Mouse (Mus musculus): ENCODE data around the gene Gm49368. TPM values are rescaled to one million over a fixed set of nuclear protein-coding genes. Genes with fewer than 3 reads are reported as not detected.
"Not testable (repeated sequence)": the region's sequence is repeated elsewhere in the genome, so short reads cannot be mapped to it uniquely, and the experiment has no call there.

Gm49368 gene
- 0.04 TPM in 1 of 2 replicates, not detected in the other for polyA plus RNA-seq (2012; rRNA removed)

DNA sequence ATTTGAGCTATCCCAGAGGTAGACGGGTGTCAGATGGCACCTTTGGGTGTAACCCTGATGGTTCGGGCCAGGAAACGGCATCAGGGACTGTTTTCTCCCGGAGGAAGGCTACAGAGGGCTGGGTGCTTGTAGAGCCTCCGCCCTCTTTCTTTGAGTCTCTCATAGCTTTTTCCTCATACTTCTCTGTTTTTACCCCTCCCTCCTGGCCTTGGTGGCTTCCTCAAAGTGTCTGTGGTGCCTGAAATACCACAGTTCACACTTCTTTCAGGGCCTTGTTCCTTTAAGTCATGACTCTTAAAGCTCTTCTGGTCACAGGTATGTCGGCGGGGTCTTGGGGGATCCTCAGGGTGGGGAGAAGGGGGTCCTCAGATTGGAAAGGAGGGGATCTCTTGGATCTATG is at the start of gene Gm49368, which contains the start of gene Itgam:
Gm49368 (plus strand) TSS at position 228 of the 400 bp plus-strand sequence.
Itgam (plus strand) TSS at position 185 of the 400 bp plus-strand sequence.
- DNase-seq (ENCODE audit: low spot score): no peak

DNA sequence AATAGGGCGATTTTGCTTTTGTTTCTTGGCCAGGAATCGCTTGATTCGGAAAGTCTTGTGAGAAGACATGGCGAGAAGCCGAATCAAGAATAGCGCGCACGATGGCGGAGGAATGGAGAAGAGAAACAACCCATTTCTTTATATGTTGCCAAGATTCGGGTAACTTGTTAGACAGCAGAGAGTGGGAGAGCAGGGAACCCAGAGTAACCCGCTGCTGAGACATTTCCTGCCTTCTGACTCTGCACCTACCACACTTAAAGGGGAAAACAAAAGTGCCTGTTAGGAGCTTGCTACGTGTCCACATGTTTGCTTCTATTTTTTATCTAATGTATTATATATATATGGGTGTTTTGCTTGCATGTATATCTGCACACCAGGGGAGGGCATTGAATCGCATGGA is 49.4 kb upstream of the Gm49368 start:
- DNase-seq (ENCODE audit: low spot score): no peak

DNA sequence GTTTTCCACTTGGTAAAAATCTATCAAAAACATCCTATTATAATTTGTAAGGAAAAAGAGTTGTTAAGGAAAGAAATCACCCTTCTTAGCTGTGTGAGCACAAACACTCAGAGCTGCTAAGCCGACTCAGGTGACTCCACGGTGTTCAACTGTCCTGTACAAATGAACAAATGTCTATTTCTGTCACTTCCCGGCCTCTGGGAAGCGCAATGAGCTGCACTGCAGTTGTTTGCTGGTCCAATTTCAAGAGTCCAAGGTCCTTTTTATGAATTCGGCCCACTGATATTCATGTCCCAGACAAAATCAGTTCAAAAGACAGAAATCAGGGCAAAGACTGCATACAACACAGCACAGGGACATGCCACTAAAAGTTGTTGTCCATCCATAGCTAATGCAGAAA is 46.3 kb upstream of the Gm49368 start:
- not testable (repeated sequence) for DNase-seq (ENCODE audit: low spot score)

DNA sequence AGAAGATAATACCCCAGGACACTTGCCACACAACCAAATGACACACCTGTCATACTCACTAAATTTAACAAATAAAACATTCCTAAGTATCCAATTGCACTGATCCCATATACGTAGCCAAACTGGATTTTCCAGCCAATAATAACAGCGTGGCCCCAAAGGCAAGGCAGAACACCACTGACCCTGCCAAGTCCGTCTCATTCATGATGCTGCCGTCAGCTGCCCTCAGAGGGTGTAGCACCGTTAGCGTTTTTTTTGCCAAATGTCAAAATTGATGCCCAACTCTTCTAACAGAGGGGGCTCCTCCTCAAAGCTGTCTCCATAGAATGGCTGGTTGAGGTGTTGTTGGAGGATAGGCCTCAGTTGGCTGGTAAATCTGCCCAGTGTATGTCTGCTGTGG is 45.8 kb upstream of the Gm49368 start:
- DNase-seq (ENCODE audit: low spot score): no peak

DNA sequence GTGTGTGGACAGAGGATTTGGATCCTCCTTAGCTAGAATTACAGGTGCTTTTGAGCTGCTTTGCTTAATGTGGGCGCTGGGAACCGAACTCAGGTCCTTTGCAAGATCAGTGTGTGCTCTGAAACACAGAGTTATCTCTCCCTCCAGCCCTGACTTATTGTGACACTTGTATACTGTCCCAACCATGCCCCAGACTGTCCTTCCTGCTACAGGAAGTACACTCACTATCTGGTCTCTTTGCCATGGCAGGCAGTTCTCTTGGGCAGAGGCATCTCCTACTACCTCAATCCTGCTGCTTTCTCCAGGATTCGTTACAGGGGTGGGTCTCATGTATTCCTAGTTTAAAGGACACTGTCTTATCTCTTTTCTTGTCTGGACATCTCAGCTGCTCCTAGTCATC is 44.2 kb upstream of the Gm49368 start:
- DNase-seq (ENCODE audit: low spot score): no peak

DNA sequence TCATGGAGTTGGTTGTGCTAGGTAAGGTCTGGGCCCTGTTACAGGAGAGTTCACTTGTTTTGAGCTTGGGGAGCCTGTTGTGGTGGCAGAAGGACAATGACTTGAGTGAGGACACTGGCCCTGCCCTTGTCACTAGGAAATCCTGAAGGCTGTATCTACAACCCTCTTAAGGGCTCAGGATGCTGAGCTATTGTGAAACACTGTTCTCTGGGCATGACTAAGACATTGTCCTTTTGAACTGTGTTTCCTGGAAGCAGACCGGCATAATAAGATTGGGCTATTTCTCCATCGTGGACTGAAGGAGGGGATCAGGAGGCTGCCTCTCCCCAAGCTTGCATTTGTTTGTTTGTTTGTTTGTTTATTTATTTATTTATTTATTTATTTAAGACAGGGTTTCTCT is 43.3 kb upstream of the Gm49368 start:
- DNase-seq (ENCODE audit: low spot score): no peak

DNA sequence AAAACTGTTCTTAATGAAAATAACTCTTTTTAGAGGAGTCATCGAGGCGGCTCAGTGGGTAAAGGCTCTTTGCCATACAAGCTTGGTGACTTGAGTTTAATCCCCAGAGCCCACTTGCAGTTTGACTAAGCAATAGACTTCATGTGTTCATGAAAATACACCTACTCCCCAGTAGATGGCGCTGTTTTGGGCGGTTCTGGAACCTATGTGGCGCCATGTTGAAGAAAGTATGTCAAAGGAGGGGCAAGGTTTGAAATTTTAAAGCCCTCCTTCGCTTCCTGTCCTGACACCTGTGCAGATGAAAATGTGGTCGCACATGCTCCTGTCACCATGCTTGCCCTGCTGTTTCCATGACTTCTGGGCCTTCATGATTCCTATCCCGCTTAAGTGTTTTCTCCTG is 39.5 kb upstream of the Gm49368 start:
- DNase-seq (ENCODE audit: low spot score): no peak

DNA sequence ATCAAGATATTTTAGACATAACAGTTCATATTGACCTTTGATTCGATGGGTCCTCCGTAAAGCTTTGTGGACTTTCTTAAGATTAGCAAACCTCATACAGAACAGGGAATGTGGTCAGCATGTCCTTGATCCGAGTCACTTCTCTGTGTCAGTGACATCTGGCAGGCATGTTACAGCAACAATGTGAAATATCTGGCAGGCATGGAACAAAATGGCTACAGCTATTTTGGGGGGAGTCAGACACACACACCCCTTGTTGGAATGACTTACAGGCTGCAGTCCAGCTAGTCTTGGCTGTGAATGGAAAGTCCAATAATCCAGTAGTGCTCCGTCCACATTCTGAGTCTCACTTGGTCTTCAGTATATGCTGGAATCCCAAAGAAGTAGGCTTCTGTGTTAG is 38.9 kb upstream of the Gm49368 start:
- no peak for DNase-seq (ENCODE audit: low spot score)

DNA sequence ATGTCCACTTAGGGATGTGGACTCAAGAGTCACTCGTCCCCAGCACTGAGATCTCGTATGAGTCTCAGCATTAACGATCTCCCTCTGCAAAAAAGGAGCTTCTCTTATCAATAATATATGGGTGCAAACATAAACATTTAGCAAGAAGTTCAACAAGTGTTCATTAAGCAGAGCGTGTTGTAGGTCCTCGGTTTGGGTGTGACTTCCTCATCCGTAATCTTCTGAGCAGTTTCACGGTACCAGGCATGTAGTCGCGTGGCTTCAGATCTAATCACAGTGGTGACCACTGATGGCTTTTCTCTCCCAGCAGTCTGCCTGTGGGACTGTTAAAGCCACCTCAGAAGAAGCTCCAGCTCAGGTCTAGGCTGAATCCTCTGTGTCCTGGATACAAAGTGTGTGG is 38.1 kb upstream of the Gm49368 start:
- no peak for DNase-seq (ENCODE audit: low spot score)

DNA sequence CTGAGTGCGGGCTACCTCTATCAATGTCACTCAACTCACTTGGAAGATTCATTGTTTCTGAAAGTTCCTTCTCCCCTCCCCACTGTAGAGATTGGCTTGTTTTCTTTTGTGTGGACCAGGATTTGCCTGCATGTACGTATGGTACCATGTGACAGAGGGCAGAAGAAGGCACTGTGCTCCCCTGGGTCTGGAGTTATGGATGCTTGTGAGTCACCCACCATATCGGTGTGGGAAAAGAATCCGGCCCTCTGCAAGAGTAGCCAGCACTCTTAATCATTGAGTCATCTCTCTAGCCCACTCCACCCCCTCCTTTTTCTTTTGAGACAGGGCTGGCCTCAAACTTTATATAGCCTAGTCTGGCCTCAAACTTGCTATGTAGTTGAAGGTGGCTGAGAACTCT is 37.6 kb upstream of the Gm49368 start:
- no peak for DNase-seq (ENCODE audit: low spot score)

DNA sequence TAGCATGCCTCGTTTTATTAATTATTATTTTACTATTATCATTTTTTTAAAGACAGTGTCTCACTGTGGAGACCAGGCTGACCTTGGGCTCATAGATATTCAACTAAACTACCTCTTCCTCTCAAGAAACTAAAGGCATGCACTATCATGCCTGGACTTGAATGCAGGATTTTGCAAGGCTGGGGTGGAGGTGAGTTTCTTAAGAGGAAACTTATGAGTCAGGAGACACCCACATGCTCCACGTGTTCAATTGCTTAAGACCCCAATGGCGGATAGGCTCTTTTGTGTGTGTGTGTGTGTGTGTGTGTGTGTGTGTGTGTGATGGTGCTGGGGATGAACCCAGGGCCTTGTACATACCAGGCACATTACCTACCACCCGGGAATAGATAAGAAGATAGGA is 37.1 kb upstream of the Gm49368 start:
- no peak for DNase-seq (ENCODE audit: low spot score)

DNA sequence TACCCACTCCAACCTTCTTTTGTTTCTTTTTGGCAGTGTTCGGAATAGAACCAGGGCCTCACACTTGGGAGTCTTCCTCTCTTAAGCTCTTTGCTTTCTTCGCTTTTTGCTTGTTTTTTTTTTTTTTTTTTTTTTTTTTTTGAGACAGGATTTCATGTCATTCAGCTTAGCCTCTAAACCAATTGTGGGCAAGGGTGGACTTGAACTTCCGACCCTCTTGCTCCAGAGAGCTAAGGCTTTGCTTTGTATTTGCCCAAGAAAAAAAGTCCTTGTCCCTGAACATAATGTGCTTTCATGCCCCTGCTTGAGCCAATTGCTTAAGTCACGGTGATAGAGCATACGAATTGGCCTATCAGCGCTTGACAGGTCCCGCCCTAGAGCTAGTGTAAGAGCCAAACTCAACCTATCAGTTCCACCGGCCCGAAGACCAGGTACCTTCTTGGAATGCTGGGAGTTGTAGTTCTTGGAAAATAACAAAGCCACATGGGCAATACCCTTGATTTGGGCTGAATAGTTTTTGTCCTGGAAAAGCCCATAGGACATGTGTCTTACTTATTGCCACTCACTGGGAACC is 31.0 kb upstream of the Gm49368 start:
- DNase-seq (ENCODE audit: low spot score): no peak

DNA sequence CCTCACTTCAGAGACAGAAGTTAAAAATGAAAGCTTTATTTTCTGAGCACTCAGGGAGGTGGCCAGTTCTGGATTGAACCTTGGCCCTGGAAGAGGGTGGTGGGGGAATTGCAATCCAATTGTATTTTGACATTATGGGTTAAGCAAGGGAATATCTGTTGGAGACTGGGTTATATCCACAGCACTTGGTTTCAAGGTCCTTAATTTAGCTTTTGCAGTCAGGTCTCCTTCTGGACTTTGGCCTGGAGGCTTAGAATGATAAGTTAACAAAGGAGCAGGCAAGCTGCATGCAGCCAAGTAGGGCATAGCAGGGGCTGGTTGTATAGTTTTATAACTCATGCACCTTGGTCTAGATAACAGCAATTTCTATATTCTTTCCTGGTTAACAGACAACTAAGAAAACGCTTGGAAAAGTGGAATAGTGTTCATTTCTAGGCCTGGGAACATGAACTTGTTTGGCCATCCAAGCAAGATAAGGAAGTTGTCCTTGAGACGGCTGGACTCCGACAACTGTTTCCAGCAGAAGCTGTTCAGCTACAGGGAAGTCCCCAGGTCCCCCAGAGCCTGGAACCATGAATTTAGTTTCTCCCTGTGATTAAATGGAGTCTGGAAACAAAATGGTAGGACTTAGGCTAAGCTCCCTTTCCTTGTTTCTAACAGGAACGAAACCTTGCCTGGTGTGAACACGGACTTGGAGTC is 30.0 kb upstream of the Gm49368 start:
- DNase-seq (ENCODE audit: low spot score): no peak

DNA sequence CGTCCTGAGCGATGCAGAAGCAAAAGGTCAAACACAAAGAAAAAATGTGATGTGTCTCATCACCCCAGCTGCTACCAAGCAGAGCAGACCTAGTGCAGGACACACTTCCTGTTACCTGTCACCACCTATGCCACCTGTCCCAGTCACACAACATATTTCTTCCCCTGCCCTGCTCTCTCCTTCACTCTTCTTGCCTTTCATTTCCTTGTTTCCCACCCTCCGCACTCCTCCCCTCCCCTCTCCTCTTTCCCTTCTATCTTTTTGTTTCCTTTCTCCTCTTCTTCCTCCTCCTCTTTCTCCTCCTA is 29.5 kb upstream of the Gm49368 start:
- DNase-seq (ENCODE audit: low spot score): no peak

DNA sequence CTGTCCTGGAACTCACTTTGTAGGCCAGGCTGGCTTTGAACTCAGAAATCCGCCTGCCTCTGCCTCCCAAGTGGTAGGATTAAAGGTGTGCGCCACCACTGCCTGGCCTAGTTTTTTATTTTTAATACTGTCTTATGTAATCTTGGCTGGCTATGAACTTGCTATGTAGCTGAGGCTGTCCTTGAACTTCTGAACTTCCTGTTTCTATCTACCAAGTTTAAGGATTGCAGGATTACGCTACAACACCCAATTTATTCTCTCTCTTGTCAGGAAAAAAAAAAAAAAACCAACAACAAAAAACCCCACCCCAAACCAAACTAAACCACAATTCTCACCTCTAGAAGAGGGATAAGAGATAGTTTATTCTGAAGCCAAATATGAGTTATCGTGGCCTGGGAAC is 28.9 kb upstream of the Gm49368 start:
- no peak for DNase-seq (ENCODE audit: low spot score)

DNA sequence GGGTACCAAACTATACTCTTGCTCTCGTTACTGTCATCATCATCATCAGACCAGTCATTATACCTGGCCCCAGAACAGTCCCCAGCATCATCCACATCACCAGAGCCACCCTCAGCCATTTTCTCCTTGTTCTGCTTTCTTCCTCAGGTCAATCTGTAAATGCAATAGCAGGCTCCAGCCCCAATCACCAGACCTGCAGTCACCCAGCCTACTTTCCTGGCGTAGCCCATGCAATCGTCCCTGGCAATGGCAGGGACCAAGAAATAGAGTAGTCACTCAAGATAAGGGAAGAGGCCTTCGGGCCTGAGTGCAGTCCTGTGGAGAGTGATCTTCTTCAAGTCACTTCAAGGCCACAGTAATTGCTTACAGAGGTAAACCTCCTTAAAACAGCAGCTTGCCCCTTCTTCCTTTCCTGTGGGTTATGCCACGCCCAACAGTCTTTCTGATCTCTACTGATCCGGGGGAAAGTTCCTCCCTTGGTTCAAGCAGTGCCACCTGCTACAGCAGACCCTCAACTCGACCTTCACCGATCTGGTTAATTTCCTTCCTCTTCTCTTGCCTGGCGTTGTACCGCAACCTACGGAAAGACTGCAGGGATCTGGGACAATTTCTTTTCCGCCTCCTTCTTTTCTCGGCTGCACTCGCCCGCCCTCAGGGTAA is 20.2 kb upstream of the Gm49368 start:
- not testable (repeated sequence) for DNase-seq (ENCODE audit: low spot score)

DNA sequence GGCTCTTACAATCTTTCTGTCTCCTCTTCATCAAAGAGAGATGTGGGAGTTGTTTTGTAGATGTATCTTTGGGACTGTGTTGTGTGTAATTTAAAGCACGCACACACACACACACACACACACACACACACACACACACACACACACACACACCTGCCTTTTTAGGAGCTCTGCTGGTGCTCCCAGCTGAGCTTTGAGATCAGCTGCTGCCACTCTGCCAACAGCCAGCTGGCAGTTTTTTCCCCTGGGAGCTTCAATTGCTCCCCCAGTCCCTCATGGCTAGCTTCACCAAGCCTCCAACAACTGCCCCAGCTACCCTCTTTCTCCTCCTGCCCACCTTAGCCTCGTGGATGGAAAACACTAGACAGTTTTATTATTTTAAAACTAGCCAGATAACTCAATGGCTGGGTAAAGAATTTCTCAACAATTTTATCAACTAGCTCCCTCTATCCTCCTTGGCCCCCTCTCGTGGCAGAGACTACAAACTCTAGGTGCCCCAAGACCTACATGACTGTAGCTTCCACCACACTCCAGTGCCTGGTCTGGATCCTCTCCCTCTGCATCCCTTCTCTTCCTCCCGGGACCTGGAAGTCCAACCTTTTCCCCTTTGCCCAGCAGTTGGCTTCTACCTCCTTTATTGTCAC is 18.2 kb upstream of the Gm49368 start:
- DNase-seq (ENCODE audit: low spot score): no peak

DNA sequence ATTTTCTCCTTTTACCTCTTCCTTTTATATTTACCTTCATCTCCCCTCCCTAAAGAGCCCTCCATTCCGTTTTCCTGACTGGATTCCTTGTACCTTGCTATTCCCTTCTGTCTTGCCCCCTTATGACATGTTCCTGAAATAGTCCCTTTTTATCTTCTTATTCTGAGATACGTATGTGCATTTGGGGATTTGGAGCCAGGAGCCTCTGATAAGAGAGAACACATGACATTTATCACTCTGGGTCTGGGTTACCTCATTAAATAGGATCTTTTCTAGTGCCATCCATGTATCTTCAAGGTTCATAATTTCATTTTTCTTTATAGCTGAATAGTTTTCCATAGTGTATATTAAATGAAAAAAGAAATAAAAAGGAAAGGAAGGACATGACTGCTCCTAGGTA is 16.8 kb upstream of the Gm49368 start:
- DNase-seq (ENCODE audit: low spot score): no peak

DNA sequence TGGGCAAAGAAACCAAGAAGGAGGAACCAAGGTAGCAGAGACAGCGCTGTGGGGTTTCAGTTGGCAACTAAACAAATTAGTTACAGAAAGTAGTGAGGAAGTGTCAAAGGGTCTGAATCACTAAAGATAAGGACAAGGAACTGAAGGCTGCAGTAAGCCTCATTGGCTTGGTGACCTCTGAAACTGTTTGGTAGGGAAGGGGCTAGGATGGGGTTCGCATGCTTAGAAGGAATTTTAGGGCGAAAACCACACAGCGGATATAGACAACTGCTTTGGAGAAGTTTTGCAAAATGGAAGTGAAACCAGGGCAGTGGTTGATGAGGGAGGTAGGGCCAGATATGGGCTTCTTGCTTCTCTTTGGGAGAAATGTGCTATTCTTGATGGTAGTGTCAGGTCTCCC is 13.7 kb upstream of the Gm49368 start:
- no peak for DNase-seq (ENCODE audit: low spot score)

DNA sequence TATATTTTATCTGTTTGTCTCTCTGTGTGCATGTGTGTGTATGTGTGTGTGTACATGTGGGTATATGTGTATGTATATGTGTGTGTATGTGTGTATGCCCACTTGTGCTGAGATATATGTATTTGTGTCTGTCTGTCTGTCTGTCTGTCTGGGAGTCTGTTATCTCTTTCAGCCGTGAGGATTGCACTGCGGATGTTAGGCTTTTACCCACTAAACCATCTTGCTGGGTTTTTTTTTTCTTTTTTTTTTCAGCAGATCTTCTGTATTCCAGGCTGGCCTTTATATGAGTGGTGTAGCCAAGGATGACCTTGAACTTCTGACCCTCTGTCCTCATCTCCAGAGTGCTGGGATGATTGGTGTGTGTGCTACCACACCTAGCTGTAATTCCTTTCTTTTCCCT is 13.2 kb upstream of the Gm49368 start:
- DNase-seq (ENCODE audit: low spot score): no peak

DNA sequence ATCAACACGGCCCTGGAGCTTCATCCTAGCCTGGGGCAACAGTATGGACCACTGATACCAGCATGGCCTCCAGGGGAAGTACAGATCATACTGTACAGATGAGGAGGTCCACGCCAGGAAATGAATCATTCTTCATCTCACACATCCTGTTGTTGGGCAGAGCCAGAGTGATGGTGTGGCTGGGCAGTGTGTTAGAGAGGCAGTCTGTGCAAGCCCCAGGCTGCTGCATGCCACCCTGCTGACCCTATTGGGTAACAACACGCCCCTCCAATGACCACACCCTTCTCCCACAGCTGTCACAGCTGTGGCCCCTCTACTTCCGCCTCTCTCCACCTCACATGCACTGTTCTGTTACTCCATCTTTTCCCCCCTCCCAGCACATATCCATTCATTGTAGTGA is 11.7 kb upstream of the Gm49368 start:
- no peak for DNase-seq (ENCODE audit: low spot score)

DNA sequence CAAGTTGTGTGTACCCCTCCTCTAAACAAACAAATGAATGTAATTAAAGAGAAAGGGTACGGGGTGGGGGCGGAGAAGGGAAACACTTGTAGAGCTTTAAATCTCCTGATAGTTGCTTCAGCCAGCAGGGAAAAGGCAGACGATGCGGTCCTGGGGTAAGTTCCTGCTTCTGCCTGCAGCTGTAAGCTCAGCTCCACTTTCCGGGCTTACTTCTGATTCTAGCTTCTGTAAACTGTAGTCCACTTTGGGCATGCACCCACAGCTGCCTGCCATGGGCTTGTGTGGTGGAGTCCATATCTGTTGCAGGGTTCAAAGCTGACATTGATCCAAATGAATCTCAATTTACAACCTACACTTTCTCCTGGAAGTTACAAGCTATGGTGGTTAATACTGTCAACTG is 9.4 kb upstream of the Gm49368 start:
- DNase-seq (ENCODE audit: low spot score): no peak

DNA sequence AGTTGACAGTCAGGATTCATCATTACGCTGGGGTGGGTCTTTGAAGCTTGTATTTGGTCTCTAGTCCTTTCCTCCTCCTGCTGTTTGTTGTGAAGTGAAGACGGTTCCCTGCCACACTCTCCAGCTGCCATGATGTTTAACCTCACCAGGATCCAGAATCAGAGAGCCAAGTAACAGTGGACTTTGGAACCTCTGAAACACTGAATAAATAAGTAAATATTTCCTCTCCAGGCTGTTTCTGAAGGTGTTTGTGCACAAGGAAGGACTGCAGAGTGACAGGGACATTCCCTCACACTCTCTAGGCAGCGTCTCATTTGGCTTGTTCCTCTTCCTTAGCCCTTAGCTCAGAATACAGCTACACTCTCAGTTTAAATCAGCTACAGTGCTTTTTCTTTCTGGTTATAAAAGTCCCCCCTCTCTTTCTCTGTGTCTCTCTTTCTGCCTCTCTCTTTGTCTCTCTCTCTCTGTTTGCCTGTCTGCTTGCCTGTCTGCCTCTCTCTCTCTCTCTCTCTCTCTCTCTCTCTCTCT is 5.5 kb upstream of the Gm49368 start:
- no peak for DNase-seq (ENCODE audit: low spot score)
